Mouse (Mus musculus): ENCODE data around the gene Prm3. TPM values are rescaled to one million over a fixed set of nuclear protein-coding genes. Genes with fewer than 3 reads are reported as not detected.

Prm3 gene
- polyA plus RNA-seq, 1 experiment from 2014 or later, result not detected

DNA sequence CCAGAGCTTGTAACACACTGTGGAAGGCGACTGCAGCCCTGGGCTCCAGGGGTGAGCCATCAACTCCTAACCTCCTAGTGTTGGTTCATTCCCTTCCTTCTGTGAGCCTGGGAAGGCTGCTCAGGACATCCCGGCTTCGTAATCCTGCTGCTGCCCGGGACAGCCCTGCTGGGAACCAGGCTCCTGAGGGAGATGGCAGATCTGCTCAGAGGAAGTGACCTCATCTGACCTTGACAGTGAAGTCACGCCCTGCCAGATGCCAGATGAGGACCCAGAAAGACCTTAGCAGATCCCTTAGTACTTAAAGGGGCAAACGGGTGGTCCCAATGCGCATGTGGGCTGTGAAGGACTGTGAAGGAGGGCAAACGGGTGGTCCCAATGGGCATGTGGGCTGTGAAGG is 29.5 kb downstream of the Prm3 start:
- WGBS, result 71% methylated on average over 8 of the region's 8 CpGs
- H3K9me3 ChIP-seq, result no peaks in the 10 kb centered on the region
- H3K4me1 ChIP-seq, result 0 out of 2 replicates have a peak, but pooled peaks cover 4% of the 10 kb centered on the region
- no peak overlapping the region for H3K4me3 ChIP-seq
- DNase-seq (ENCODE audit: extremely low spot score, low spot score), result no peak
- H3K36me3 ChIP-seq (replicated peaks), result no peaks in the 10 kb centered on the region
- H3K27ac ChIP-seq, result no peak overlapping the region
- no peaks in the 10 kb centered on the region for H3K27me3 ChIP-seq (ENCODE audit: poor library complexity, severe bottlenecking)

DNA sequence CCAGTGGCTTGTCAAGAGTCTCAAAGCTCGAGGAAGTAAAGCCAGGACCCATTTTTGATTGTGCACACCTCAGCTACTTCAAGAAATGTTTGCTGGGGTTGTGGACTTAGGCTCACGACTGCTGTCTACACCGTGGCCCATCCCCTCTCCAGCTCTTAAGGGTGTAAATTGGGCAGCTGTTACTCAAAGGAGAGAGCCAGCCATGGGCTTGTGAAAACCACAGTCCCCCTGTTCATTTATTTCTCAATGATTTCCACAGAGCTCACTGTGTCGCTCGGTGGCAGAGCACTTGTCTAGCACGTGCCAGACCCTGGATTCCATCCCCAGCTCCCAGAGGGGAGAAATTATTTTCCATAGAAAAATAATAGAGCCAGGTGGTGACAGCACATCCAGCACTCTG is 34.5 kb downstream of the Prm3 start:
- no peaks in the 10 kb centered on the region for H3K9me3 ChIP-seq

DNA sequence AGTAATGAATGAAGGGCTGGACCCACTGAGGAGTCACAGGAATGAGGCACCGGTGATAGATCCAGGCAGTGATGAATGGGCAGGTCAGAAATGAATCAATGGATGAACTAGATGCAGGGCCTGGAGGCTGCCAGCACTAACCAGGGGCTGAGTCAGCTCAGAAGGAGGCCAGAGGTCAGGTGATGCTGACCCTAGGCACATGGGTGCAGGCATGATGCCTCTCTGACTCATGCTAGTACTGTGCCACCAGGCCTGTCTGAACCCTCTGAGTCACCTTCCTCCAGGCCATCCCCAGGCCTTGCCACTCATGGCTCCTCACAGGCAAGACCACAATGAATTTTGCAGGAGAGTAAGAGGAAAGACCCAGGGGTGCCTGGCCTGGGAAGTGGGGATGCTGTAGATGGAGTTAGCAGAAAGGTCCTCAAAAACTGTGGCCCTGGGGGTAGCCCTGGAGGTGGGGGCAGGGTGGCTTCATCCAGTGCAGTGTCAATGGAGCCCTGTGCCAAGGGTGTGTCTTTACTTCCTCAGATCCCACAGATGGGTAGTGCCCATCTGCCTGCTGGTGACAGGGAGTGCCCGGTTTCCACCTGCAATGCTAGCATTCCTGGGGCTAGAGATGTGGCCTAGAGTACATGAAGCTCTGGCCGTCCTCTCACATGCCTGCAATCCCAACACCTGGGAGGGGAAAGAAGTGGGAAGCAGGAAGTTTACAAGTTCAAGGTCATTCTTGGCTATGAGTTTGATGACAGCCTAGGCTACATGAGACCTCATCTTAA is 36.0 kb downstream of the Prm3 start:
- WGBS, result 87% methylated on average over 3 of the region's 3 CpGs
- H3K27ac ChIP-seq, result no peak overlapping the region
- H3K27me3 ChIP-seq (ENCODE audit: poor library complexity, severe bottlenecking), result no peaks in the 10 kb centered on the region
- H3K9me3 ChIP-seq, result no peaks in the 10 kb centered on the region
- H3K36me3 ChIP-seq (replicated peaks), result no peaks in the 10 kb centered on the region
- no peak overlapping the region for H3K4me3 ChIP-seq
- no peaks in the 10 kb centered on the region for H3K4me1 ChIP-seq
- no peak for DNase-seq (ENCODE audit: extremely low spot score, low spot score)

More for the DNA sequence above, 34.5 kb downstream of the Prm3 start:
- Histone ChIP-seq H3K4me1 (0 out of 2 replicates have a peak, but pooled peaks cover under 1% of the 10 kb centered on the region), H3K36me3 (replicated peaks) (no peaks in the 10 kb centered on the region), H3K27me3 (ENCODE audit: poor library complexity, severe bottlenecking) (no peaks in the 10 kb centered on the region), H3K4me3 (no peak overlapping the region), H3K27ac (no peak overlapping the region)
- WGBS, result 79% methylated on average over 6 of the region's 6 CpGs
- no peak for DNase-seq (ENCODE audit: extremely low spot score, low spot score)

DNA sequence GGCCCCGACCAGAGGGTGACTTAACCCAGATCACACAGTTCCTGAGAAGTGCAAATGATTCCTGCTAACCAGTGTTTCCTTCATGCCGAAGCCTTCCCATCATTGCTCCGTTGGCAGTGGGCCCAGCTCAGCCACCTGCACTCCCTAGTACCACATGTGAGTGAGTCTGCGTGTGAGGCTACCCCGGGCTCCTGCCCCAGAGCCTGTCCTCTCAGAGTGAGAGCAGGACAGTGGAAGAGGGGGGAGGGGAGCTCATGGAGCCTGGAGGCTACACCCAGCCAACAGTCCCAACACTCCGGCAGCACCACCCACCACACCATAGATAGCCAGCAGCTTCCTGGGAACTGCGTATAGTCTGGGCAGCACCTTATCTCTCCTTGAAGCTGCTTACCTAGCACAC is 40.9 kb downstream of the Prm3 start:
- DNase-seq (ENCODE audit: extremely low spot score, low spot score), result no peak
- no peaks in the 10 kb centered on the region for H3K36me3 ChIP-seq (replicated peaks)
- H3K4me3 ChIP-seq, result no peak overlapping the region
- 74% methylated on average over 7 of the region's 7 CpGs for WGBS
- no peaks in the 10 kb centered on the region for H3K4me1 ChIP-seq
- no peaks in the 10 kb centered on the region for H3K9me3 ChIP-seq
- no peak overlapping the region for H3K27ac ChIP-seq
- H3K27me3 ChIP-seq (ENCODE audit: poor library complexity, severe bottlenecking), result no peaks in the 10 kb centered on the region

DNA sequence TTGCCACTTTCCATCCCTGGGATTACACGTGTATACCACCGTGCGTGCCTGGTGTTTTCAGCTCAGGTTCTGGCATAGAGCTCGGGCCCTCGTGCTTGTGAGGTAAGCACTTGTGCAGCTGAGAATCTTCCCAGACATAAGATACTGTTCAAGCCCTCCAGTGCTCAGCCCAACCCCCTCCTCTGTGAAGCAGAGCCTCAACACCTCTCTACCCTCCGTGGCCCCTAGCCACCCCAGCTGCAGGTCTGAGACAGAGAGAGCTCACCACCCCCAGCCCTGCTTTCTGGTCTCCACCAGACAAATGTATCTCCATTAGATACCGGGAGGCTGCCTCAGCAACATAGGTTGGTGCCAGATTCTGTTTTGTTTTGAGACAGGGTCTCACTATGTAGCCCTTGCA is 41.5 kb downstream of the Prm3 start:
- 82% methylated on average over 7 of the region's 7 CpGs for WGBS
- no peak overlapping the region for H3K27ac ChIP-seq
- no peaks in the 10 kb centered on the region for H3K36me3 ChIP-seq (replicated peaks)
- H3K9me3 ChIP-seq, result no peaks in the 10 kb centered on the region
- DNase-seq (ENCODE audit: extremely low spot score, low spot score), result no peak
- H3K4me3 ChIP-seq, result no peak overlapping the region
- no peaks in the 10 kb centered on the region for H3K27me3 ChIP-seq (ENCODE audit: poor library complexity, severe bottlenecking)
- peaks cover 1% of the 10 kb centered on the region for H3K4me1 ChIP-seq

DNA sequence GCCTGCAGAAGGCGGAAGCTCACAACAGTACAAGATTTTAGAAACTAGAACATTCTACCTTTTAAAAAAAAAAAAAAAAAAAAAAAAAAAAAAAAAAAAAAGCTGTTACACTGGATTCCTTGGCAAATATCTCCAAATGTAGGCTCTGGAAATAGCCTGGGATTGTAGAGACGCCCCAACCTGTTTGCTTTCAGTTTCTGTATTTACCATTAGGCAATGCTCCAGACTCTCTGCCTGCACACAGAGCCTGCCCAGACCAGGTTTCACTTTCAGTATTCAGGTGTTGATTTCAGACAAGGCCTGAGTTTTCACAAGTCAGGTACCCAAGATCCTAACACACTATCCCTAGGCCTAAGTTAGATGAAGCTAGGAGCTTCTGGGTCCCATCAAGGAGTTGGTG is 49.6 kb downstream of the Prm3 start:
- no peaks in the 10 kb centered on the region for H3K36me3 ChIP-seq (replicated peaks)
- WGBS, result 83% methylated on average over 2 of the region's 2 CpGs
- H3K27me3 ChIP-seq (ENCODE audit: poor library complexity, severe bottlenecking), result no peaks in the 10 kb centered on the region
- no peak overlapping the region for H3K4me3 ChIP-seq
- no peak overlapping the region for H3K27ac ChIP-seq
- DNase-seq (ENCODE audit: extremely low spot score, low spot score), result no peak
- H3K4me1 ChIP-seq, result peaks cover 32% of the 10 kb centered on the region
- H3K9me3 ChIP-seq, result no peaks in the 10 kb centered on the region

Other genes starting within 250 kb of the Prm3 start
- gene Dexi, start 247.9 kb downstream of the Prm3 start, polyA plus RNA-seq (2016; fragmentation: Nextera tagmentation; extraction: Ambion mirVana), result 14.1 and 14.6 TPM in 2 replicates
- gene Clec16a, start 245.6 kb downstream of the Prm3 start, polyA plus RNA-seq (2016; fragmentation: Nextera tagmentation; extraction: Ambion mirVana), result 26.0 and 29.7 TPM in 2 replicates
- 2.3 and 2.7 TPM in 2 replicates for gene Socs1, start 5.4 kb downstream of the Prm3 start, polyA plus RNA-seq (2016; fragmentation: Nextera tagmentation; extraction: Ambion mirVana)
- gene Tnp2, start 2.3 kb downstream of the Prm3 start, polyA plus RNA-seq (2016; fragmentation: Nextera tagmentation; extraction: Ambion mirVana), result not detected in 2 replicates
- not detected in 2 replicates for gene Prm2, start 5.2 kb upstream of the Prm3 start, polyA plus RNA-seq (2016; fragmentation: Nextera tagmentation; extraction: Ambion mirVana)
- gene Prm1, start 14.9 kb upstream of the Prm3 start, polyA plus RNA-seq (2016; fragmentation: Nextera tagmentation; extraction: Ambion mirVana), result not detected in 2 replicates
- gene Gm11172, start 22.0 kb upstream of the Prm3 start, polyA plus RNA-seq (2016; fragmentation: Nextera tagmentation; extraction: Ambion mirVana), result not detected in 2 replicates
- gene Rmi2, start 44.1 kb upstream of the Prm3 start, polyA plus RNA-seq (2016; fragmentation: Nextera tagmentation; extraction: Ambion mirVana), result 5.0 and 5.2 TPM in 2 replicates